Mouse (Mus musculus) cerebellum, postnatal 36 days (tissue): ENCODE measurements around the gene Fam208a.

ENCODE experiments used
- DNase-seq, 2 experiments: peaks; one replicate each; pipeline ENCODE4 v3.0.0; 2021 to 2022; ENCODE audit warnings: mixed read lengths in 2 of 2

The Fam208a gene

GRCm38 (mm10) chr14:27422301-27422700 lies 6.3 kb upstream of the Fam208a start:
- DNase-seq, result no peak

GRCm38 (mm10) chr14:27428973-27429711 lies 508 bp downstream of the Fam208a start:
- DNase-seq, result peak; percentile 83 to 89

GRCm38 (mm10) chr14:27430280-27430679 lies 1.6 kb downstream of the Fam208a start:
- no peak for DNase-seq

DNA sequence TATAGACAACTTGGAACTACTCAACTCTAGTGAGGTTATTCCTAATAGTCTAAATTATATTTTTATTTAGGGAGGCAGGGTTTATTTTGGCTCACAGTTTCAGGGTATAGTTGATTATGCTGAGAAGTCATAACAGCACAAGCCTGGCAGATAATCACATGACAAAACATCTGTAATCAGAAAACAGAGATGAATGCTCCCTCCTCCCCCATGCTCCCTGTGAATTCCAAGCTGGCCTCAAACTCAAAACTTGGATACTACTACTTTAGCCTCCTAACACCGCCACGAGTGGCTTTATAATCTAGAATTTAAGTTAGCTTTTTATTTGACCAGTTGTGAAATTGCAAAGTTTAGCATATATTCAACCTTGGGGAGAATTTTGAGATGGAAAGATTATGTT lies 3.4 kb downstream of the Fam208a start:
- DNase-seq, result no peak

- no peak for DNase-seq
Measured at GRCm38 (mm10) chr14:27436116-27436515, 7.5 kb downstream of the Fam208a start.

DNA sequence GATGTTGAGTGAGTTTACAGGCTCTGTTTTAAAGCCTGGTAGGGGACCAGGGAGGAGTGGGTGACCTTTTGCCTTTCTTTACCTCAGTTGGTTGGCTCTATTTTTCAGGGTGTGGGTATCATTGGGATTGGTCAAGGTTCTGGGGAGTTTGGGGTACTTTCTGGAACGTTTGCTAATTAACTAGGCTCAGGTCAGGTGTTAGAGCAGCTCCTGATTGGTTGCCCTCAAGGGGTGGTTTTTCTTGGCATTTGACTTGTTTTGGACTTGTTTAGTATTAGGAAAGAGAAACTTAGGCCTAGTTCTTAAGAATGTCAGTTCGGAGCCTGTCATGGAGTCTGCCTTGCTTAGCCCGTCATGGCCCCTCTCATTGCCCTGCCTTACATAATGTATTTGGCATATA lies 8.2 kb downstream of the Fam208a start:
- DNase-seq, result no peak

DNA sequence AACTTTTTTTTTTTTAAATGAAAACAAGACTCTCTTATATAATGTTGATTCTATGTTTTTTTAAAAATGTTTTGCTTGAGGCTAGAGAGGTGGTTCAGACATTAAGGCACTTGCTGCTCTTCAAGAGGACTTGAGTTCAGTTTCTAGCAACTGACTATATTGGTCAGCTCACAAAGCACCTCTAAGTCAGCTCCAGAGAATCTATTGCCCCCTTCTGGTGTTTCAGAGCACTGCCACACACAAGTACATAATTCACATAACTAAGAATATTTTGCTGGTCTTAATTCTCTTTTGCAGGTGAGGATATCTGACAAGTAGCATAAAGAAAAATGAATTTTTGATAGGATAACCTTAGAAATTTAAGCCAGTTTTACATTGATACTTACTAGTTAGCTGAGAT lies 12.3 kb downstream of the Fam208a start:
- DNase-seq, result no peak

GRCm38 (mm10) chr14:27444851-27445281 lies 16.2 kb downstream of the Fam208a start:
- DNase-seq, result peak in 1 of 2 experiments; percentile 12

GRCm38 (mm10) chr14:27446963-27447362 lies 18.3 kb downstream of the Fam208a start:
- DNase-seq, result no peak

GRCm38 (mm10) chr14:27491399-27491798 lies 62.8 kb downstream of the Fam208a start:
- no peak for DNase-seq

GRCm38 (mm10) chr14:27493516-27493915 lies 64.9 kb downstream of the Fam208a start:
- DNase-seq, result no peak

DNA sequence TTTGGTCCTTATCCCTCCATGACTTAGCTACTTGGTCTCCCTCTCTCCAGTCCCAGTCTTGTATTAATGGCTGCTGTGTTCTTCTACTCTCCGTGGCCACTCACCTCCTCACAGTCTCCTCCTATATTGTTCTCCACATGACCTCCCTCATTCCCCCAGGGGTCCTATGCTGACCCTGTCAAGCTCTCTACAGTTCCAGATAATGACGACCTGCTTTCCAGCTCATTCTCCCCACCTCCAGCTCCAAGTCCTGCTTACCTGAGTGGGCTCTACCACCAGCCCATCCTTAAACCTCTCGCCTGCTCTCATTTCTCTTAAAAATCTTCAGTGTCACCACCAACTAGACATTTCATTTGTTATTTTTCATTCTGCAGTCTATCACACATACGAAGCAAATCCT lies 72.5 kb downstream of the Fam208a start:
- no peak for DNase-seq

DNA sequence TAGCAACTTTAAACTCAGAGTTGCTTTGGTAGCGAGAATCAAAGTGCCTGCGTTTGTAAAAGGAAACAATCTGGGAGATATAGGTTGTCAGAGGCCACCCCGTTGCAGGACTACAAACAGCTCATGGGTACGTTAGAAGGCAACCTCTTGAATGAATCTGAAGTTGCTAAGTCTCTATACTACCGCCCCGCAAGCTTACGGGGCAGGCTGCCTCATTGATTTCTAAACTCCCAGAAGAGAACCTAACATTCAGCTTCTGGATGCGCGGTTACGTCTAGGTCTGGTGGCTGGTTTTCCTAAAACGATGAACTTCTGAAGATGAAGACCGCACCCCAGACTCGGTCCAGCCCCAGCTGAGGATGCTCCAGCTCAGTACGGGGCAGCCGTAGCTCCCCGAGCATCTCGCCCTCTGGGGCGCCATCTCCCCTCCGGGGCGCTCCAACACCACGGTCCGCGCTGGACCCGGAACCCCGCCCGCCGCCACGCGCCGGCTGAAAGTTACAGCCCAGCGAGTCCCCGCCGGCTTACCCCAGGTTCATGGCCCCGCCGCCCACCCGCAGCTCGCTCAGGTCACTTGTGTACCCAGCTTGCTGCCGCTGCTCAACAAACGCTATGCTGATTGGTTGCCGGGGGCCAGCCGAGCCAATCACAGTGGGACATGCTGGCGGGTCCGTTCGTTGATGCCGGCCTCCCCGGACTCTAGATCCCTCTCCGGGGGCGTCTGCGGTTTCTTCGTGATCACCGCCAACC lies 79.4 kb downstream of the Fam208a start, which contains the start of gene Ccdc66:
TSS of gene Ccdc66 (minus strand) at position 567 of the 750 bp plus-strand sequence.
- peak; percentile 100 for DNase-seq

GRCm38 (mm10) chr14:27508644-27509301 lies 80.1 kb downstream of the Fam208a start:
- no peak for DNase-seq

DNA sequence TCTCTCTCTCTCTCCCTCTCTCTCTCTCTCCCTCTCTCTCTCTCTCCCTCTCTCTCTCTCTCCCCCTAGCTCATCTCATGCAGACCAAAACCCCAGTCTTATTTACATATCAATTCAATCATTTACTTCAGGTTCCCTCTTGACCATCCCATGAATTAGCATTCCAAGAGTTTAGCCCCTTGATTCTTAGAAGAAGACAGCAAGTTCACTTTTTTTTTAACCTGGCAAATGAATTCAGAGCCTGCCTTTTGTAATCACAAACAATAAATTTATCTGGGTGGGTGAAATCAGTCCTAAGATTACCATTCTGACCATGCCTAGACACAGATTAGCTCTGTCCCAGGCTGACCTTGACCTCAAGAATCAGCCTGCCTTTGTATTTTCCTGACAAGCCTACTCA lies 95.9 kb downstream of the Fam208a start:
- no peak for DNase-seq
